Mouse (Mus musculus): ENCODE data around the gene Vsnl1. TPM values are rescaled to one million over a fixed set of nuclear protein-coding genes. Genes with fewer than 3 reads are reported as not detected.

Vsnl1 gene
- polyA plus RNA-seq, 1 experiment: 0.36 TPM

DNA sequence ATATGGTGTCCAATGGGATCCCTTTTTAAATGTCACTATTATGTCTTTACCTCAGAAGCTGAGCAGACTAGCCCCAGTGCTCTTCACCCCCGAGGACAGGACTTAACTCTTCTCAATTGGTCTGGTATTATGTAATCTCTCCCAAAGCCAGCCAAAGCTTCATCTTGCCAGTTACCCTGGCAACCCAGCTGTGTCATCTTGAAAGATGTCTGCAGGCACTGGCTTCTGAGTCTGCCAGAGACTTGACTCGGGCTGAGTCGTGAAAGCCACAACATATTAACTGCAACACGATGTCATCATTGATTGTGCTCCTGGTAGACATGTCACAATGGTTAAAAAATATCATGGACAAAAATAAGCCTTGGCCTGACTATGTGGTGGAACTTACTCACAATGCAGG, 66.4 kb downstream of the Vsnl1 start:
- no peak overlapping the region for H3K9ac ChIP-seq (ENCODE audit: low read depth, poor library complexity, severe bottlenecking)
- H3K4me1 ChIP-seq (ENCODE audit: control insufficient read depth, insufficient read depth, low read length): no peaks in the 10 kb centered on the region
- no peaks in the 10 kb centered on the region for H3K27me3 ChIP-seq (ENCODE audit: control insufficient read depth, insufficient read depth, low read length, poor library complexity, severe bottlenecking)
- no peak overlapping the region for H3K4me3 ChIP-seq (ENCODE audit: low read depth, low read length)
- H3K9me3 ChIP-seq (replicated peaks; ENCODE audit: control insufficient read depth, insufficient read depth, low read length, poor library complexity, severe bottlenecking): no peaks in the 10 kb centered on the region
- no peak overlapping the region for H3K27ac ChIP-seq (ENCODE audit: insufficient read depth, low read length)
- TF ChIP-seq CTCF (IDR thresholded peaks at IDR 0.05; ENCODE audit: low read depth, low read length) (no peak), EP300 (IDR thresholded peaks at IDR 0.05; ENCODE audit: insufficient read depth, low read depth, low read length) (no peak), POLR2A (IDR thresholded peaks at IDR 0.05; ENCODE audit: insufficient read depth, low read length) (no peak)
- no peaks in the 10 kb centered on the region for H3K36me3 ChIP-seq (ENCODE audit: control insufficient read depth, insufficient read depth, low read length, poor library complexity, severe bottlenecking)

DNA sequence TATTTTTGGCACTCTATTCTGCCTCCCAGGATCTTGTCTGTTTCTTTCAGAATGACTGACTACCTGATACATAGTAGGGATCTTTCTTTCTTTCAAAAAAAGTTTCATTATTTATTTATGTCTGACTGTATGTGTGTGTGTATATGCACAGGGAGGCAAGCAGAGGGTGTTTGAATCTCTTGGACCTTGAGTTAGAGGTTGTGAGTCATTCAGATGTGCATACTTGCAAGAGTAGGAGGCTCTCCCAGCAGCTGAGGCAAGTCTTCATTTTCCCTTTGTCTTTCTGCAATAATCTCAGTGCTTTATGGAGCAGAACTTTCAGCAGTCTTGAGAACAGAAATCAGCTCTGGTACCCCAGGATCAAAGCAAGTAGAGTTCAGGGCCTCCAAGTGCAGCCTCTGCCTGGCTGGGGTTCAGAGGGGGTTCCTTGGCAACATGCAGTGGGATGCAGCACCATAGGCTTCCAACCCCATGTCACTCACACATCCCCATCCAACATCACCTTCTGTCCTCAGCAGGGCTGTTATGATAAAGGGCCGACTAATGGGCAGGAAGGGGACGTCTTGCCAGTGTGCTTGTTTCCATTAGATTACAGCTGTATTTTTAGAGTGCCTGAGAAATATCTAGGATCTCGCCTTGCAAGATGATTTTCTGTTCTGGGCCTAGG, 69.2 kb downstream of the Vsnl1 start:
- no peak overlapping the region for H3K9ac ChIP-seq (ENCODE audit: low read depth, poor library complexity, severe bottlenecking)

DNA sequence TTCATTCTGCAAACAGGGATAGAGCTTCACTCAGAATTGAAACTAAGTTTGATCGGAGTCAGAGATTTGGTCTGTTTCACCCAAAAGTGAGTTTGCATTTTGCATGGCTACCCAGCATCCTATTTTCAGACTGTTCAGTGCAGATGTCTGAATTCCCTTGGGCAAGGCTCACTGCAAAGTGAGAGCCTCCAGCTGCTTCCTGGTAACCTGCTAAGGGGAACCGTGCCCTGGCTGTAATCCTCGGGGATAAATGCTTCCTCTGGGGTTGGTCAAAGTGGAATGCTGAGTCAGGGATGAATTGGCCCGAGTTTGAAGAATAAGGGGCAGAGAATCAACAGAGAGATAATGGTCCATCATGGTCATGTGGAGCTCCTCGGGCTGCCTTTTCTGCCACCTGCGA, 71.5 kb downstream of the Vsnl1 start:
- Histone ChIP-seq H3K4me1 (ENCODE audit: control insufficient read depth, insufficient read depth, low read length) (no peaks in the 10 kb centered on the region), H3K4me3 (ENCODE audit: low read depth, low read length) (no peak overlapping the region), H3K27ac (ENCODE audit: insufficient read depth, low read length) (no peak overlapping the region), H3K36me3 (ENCODE audit: control insufficient read depth, insufficient read depth, low read length, poor library complexity, severe bottlenecking) (no peaks in the 10 kb centered on the region), H3K9ac (ENCODE audit: low read depth, poor library complexity, severe bottlenecking) (no peak overlapping the region), H3K27me3 (ENCODE audit: control insufficient read depth, insufficient read depth, low read length, poor library complexity, severe bottlenecking) (no peaks in the 10 kb centered on the region), H3K9me3 (replicated peaks; ENCODE audit: control insufficient read depth, insufficient read depth, low read length, poor library complexity, severe bottlenecking) (no peaks in the 10 kb centered on the region)
- TF ChIP-seq CTCF (IDR thresholded peaks at IDR 0.05; ENCODE audit: low read depth, low read length) (no peak), POLR2A (IDR thresholded peaks at IDR 0.05; ENCODE audit: insufficient read depth, low read length) (no peak)

More for the DNA sequence above, 69.2 kb downstream of the Vsnl1 start:
- H3K4me3 ChIP-seq (ENCODE audit: low read depth, low read length): no peak overlapping the region
- H3K9me3 ChIP-seq (replicated peaks; ENCODE audit: control insufficient read depth, insufficient read depth, low read length, poor library complexity, severe bottlenecking): no peaks in the 10 kb centered on the region
- no peak overlapping the region for H3K27ac ChIP-seq (ENCODE audit: insufficient read depth, low read length)
- no peaks in the 10 kb centered on the region for H3K36me3 ChIP-seq (ENCODE audit: control insufficient read depth, insufficient read depth, low read length, poor library complexity, severe bottlenecking)
- H3K27me3 ChIP-seq (ENCODE audit: control insufficient read depth, insufficient read depth, low read length, poor library complexity, severe bottlenecking): no peaks in the 10 kb centered on the region
- TF ChIP-seq POLR2A (IDR thresholded peaks at IDR 0.05; ENCODE audit: insufficient read depth, low read length) (no peak), EP300 (IDR thresholded peaks at IDR 0.05; ENCODE audit: insufficient read depth, low read depth, low read length) (no peak), CTCF (IDR thresholded peaks at IDR 0.05; ENCODE audit: low read depth, low read length) (no peak)
- no peaks in the 10 kb centered on the region for H3K4me1 ChIP-seq (ENCODE audit: control insufficient read depth, insufficient read depth, low read length)

DNA sequence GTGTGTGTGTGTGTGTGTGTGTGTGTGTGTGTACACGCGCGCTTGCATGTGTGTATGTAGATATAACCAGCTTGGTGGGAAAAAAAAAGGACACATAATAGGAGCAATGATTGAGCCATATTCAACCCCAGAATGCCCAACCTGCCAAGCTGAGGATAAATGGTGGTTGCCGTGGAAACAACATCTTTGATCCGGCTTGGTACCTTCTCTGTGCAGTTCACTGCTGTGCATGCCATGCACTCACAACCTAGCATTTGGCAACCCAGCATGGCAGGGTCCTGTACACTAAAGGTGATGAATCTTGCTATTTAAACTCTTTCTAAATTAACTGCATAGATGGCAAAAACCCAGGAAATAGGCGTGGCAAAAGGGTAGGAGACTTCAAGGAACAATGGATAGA, 74.0 kb downstream of the Vsnl1 start:
- no peak for TF ChIP-seq CTCF (IDR thresholded peaks at IDR 0.05; ENCODE audit: low read depth, low read length)

DNA sequence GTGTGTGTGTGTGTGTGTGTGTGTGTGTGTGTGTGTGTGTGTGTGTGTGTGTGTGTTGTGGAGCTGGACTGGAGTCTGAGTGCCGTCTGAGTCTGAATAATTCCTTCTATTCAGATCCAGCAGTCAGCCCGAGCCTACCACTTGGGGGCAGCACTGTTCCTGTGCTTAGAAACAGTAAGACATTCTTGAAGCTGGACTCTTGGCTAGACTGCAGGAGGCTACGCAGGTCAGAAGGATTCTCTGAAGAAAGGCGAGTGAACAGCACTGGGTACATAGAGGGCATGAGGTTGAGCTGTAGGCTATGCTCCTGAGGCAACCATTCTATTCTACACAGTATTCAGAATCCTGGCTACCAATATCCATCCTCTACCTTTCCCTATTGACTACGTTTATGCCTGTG, 85.5 kb downstream of the Vsnl1 start:
- H3K4me1 ChIP-seq (ENCODE audit: control insufficient read depth, insufficient read depth, low read length): no peaks in the 10 kb centered on the region
- H3K4me3 ChIP-seq (ENCODE audit: low read depth, low read length): no peak overlapping the region
- H3K9ac ChIP-seq (ENCODE audit: low read depth, poor library complexity, severe bottlenecking): no peak overlapping the region
- H3K27ac ChIP-seq (ENCODE audit: insufficient read depth, low read length): no peak overlapping the region
- peak; percentile 76 for TF ChIP-seq CTCF (IDR thresholded peaks at IDR 0.05; ENCODE audit: low read depth, low read length)
- no peak for TF ChIP-seq POLR2A (IDR thresholded peaks at IDR 0.05; ENCODE audit: insufficient read depth, low read length)
- TF ChIP-seq EP300 (IDR thresholded peaks at IDR 0.05; ENCODE audit: insufficient read depth, low read depth, low read length): no peak
- H3K36me3 ChIP-seq (ENCODE audit: control insufficient read depth, insufficient read depth, low read length, poor library complexity, severe bottlenecking): no peaks in the 10 kb centered on the region
- no peaks in the 10 kb centered on the region for H3K27me3 ChIP-seq (ENCODE audit: control insufficient read depth, insufficient read depth, low read length, poor library complexity, severe bottlenecking)
- H3K9me3 ChIP-seq (replicated peaks; ENCODE audit: control insufficient read depth, insufficient read depth, low read length, poor library complexity, severe bottlenecking): no peaks in the 10 kb centered on the region

More for the DNA sequence above, 74.0 kb downstream of the Vsnl1 start:
- no peak overlapping the region for H3K9ac ChIP-seq (ENCODE audit: low read depth, poor library complexity, severe bottlenecking)
- no peaks in the 10 kb centered on the region for H3K27me3 ChIP-seq (ENCODE audit: control insufficient read depth, insufficient read depth, low read length, poor library complexity, severe bottlenecking)
- H3K9me3 ChIP-seq (replicated peaks; ENCODE audit: control insufficient read depth, insufficient read depth, low read length, poor library complexity, severe bottlenecking): no peaks in the 10 kb centered on the region
- H3K36me3 ChIP-seq (ENCODE audit: control insufficient read depth, insufficient read depth, low read length, poor library complexity, severe bottlenecking): no peaks in the 10 kb centered on the region
- no peak overlapping the region for H3K27ac ChIP-seq (ENCODE audit: insufficient read depth, low read length)
- H3K4me1 ChIP-seq (ENCODE audit: control insufficient read depth, insufficient read depth, low read length): no peaks in the 10 kb centered on the region
- H3K4me3 ChIP-seq (ENCODE audit: low read depth, low read length): no peak overlapping the region

DNA sequence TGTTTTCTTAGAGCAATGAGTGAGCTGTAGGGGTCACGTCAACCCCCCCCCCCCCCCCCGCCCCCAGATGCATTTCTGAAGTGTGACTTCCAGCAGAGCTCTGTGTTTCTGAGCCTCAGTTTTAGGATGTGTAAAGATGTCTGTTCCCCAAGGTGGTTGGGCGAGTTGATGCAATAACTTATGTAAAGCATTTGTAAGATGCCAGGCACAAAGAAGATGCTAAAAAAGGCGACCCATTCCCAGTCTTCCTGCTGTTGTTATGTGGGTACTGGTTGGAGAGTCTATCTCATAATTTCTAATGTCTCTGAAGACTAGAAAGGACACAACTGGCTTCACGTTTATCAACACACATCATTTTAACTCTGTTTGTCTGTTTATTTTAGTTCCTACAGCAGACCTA, 86.5 kb downstream of the Vsnl1 start:
- Histone ChIP-seq H3K4me1 (ENCODE audit: control insufficient read depth, insufficient read depth, low read length) (no peaks in the 10 kb centered on the region), H3K27me3 (ENCODE audit: control insufficient read depth, insufficient read depth, low read length, poor library complexity, severe bottlenecking) (no peaks in the 10 kb centered on the region), H3K27ac (ENCODE audit: insufficient read depth, low read length) (no peak overlapping the region), H3K4me3 (ENCODE audit: low read depth, low read length) (no peak overlapping the region), H3K9me3 (replicated peaks; ENCODE audit: control insufficient read depth, insufficient read depth, low read length, poor library complexity, severe bottlenecking) (no peaks in the 10 kb centered on the region), H3K9ac (ENCODE audit: low read depth, poor library complexity, severe bottlenecking) (no peak overlapping the region), H3K36me3 (ENCODE audit: control insufficient read depth, insufficient read depth, low read length, poor library complexity, severe bottlenecking) (no peaks in the 10 kb centered on the region)
- TF ChIP-seq CTCF (IDR thresholded peaks at IDR 0.05; ENCODE audit: low read depth, low read length) (no peak), POLR2A (IDR thresholded peaks at IDR 0.05; ENCODE audit: insufficient read depth, low read length) (no peak), EP300 (IDR thresholded peaks at IDR 0.05; ENCODE audit: insufficient read depth, low read depth, low read length) (no peak)

Data from ES-Bruce4 (cell line).